Mouse (Mus musculus) Patski (cell line): ENCODE measurements at regions not wholly inside any gene's neighbourhood (a gene's known extent, or its start where the extent isn't known, plus 50 kb on each side); places are given as distances from the start of the nearest gene placed in this dataset.
A peak's percentile ranks its signal among the peaks of the same experiment; 100 is the strongest.
"Not testable (repeated sequence)": the region's sequence is repeated elsewhere in the genome, so short reads cannot be mapped to it uniquely, and the experiment has no call there.

ENCODE experiments used
- ATAC-seq: fragments of 100-300 bp; one replicate; pipeline ENCODE4 v1.8.0; 2021
- CTCF ChIA-PET: fragments of 350-600 bp; sonication (Branson Sonifier 250); formaldehyde crosslinking; loops from one replicate; lab custom pipeline; 2022; ENCODE audit warnings: inconsistent platforms; lab: Charles Lee
- POLR2A ChIA-PET: fragments of 350-600 bp; sonication (Branson Sonifier 250); formaldehyde crosslinking; loops from one replicate; lab custom pipeline; 2022; ENCODE audit warnings: antibody characterized with exemption, inconsistent platforms; lab: Charles Lee
- DNase-seq: peaks from one replicate; pipeline ENCODE4 v3.0.0-alpha.2; 2011; ENCODE audit warnings: low read depth, low spot score
- H3K27me3 ChIP-seq: fragments of 371-371 bp; one replicate; pipeline ENCODE4 v1.5.1; 2021
- CTCF ChIP-seq: fragments of 100-300 bp; IDR thresholded peaks from one replicate; pipeline ENCODE4 v1.5.1; 2021
- in situ Hi-C: fragments of 300-500 bp; cut with MboI; formaldehyde crosslinking; loops from 3 replicates; pipeline ENCODE4 v1.11.1; 2018; ENCODE audit warnings: low pct_unique_long_range_greater_than_20kb, mixed read lengths

GRCm38 (mm10) chr5:151733991-151734390, 82.9 kb upstream of the Rfc3 start:
- no peak for DNase-seq
- CTCF ChIA-PET = no interaction called here
- POLR2A ChIA-PET = no interaction called here

DNA sequence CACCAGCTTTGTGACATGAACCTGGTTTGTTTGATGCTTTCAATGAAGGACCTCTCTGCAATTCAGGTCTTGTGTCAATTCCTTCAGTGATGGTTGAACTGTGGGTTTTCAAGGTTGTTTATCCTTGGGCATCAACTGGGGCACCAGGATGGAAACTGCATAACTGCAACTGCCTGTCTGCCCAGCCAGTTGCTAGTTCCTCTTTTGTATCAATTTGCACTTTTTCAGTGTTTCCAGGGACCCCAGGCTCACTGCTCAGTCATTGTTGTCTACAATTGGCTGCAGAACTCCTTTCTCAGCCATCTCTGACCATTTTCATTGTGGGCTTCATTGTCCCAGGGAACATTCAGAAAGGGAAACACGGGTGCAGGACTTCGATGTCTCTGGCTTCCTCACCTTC, 74.6 kb upstream of the Rfc3 start:
- peaks cover 14% of the 10 kb centered on the region for H3K27me3 ChIP-seq
- POLR2A ChIA-PET = no interaction called here
- no peak for TF ChIP-seq CTCF
- in situ Hi-C loops = no loop called here
- no peak for ATAC-seq
- CTCF ChIA-PET = no interaction called here
- DNase-seq = no peak

More at GRCm38 (mm10) chr5:151733991-151734390, 82.9 kb upstream of the Rfc3 start:
- no peak for TF ChIP-seq CTCF
- H3K27me3 ChIP-seq = peaks cover 13% of the 10 kb centered on the region
- in situ Hi-C loops = no loop called here
- no peak for ATAC-seq

- in situ Hi-C loops, DNase-seq, ATAC-seq, CTCF ChIA-PET, POLR2A ChIA-PET: not testable (repeated sequence)
- peaks cover 13% of the 10 kb centered on the region for H3K27me3 ChIP-seq
These were observed 73.4 kb upstream of the Rfc3 start for GRCm38 (mm10) chr5:151724403-151724802.

DNA sequence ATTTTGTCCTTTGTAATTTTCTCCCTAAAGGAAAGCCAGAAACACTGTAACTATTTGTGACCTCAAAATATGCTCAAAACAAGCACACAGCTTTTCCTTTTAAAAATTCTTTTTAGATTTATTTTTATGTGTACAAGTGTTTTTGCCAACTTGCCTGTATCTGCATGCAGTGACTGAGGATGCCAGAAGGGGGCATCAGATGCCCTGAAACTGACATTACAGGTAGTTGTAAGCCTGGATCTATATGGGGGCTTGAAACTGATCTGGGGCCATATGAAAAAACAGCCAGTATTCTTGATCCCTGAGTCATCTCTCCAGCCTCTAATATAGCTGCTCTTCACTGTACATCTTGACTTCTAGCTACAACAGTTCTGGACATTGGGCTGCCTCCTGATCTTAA, 71.4 kb upstream of the Rfc3 start:
- peak; percentile 59 for TF ChIP-seq CTCF
- no peaks in the 10 kb centered on the region for H3K27me3 ChIP-seq
- ChIA-PET POLR2A (no interaction called here), CTCF (interaction anchor here (1.0 to 1.2 kb wide), 2 partner anchors 10 to 17 kb away, joined by 3 to 4 read pairs; no protein-coding TSS in a partner anchor)
- DNase-seq (no peak), ATAC-seq (no peak)
- in situ Hi-C loops = no loop called here

GRCm38 (mm10) chr5:151719757-151720156, 68.7 kb upstream of the Rfc3 start:
- CTCF ChIA-PET, DNase-seq, ATAC-seq, in situ Hi-C loops, H3K27me3 ChIP-seq, POLR2A ChIA-PET: not testable (repeated sequence)

- ChIA-PET POLR2A (no interaction called here), CTCF (interaction anchor here (0.9 to 2.6 kb wide), 4 partner anchors 10 to 31 kb away, joined by 3 to 16 read pairs (median 6); no protein-coding TSS in a partner anchor)
- ATAC-seq (peak; percentile 60), DNase-seq (no peak)
- in situ Hi-C loops = no loop called here
- H3K27me3 ChIP-seq = no peaks in the 10 kb centered on the region
- TF ChIP-seq CTCF = peak; percentile 61
These were observed 66.9 kb upstream of the Rfc3 start for GRCm38 (mm10) chr5:151717923-151718322.

GRCm38 (mm10) chr5:151705226-151705625, 54.2 kb upstream of the Rfc3 start:
- H3K27me3 ChIP-seq = no peaks in the 10 kb centered on the region
- in situ Hi-C loops = no loop called here
- DNase-seq = peak; percentile 82
- CTCF ChIA-PET = interaction anchor here (1.0 to 1.8 kb wide), 6 partner anchors 10 to 19 kb away, joined by 3 to 7 read pairs (median 4); no protein-coding TSS in a partner anchor
- peak; percentile 91 for ATAC-seq
- POLR2A ChIA-PET = interaction anchor here (1.0 kb wide), 1 partner anchor 290 kb away, joined by 3 read pairs; no protein-coding TSS in a partner anchor
- TF ChIP-seq CTCF = no peak

DNA sequence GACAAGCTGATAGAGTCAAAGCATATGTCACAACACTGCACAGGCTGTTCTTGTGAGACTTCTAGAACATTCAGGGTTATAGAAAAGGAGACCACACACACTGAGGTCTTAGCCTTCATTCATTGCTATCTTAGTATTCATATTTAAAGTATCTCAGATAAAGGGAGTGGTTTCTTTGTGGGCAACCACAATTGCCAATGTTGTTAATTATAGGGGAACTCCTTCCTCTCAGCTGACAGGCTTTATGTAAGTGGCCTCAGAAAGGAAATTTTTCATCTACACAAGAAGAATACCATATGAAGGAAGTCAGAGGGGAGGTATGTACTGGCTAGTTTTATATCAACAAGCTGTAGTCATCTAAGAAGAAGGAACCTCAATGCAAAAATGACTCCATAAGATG, 53.0 kb upstream of the Rfc3 start:
- DNase-seq (no peak), ATAC-seq (no peak)
- ChIA-PET POLR2A (no interaction called here), CTCF (interaction anchor here (0.8 to 1.8 kb wide), 4 partner anchors 10 to 335 kb away, joined by 4 to 6 read pairs (median 4); no protein-coding TSS in a partner anchor)
- in situ Hi-C loops = no loop called here
- TF ChIP-seq CTCF = no peak
- H3K27me3 ChIP-seq = no peaks in the 10 kb centered on the region
